Mouse (Mus musculus) megakaryocyte, embryonic 14.5 days (primary cell): ENCODE measurements around the gene Vmn2r92.
"Not testable (repeated sequence)": the region's sequence is repeated elsewhere in the genome, so short reads cannot be mapped to it uniquely, and the experiment has no call there.

Experiments used
- FLI1 ChIP-seq: IDR thresholded peaks from 2 replicates; pipeline ENCODE4 v1.6.1; 2012; ENCODE audit warnings: low read length, inconsistent platforms, mixed read lengths
- GATA1 ChIP-seq: IDR thresholded peaks from 3 replicates; pipeline ENCODE4 v1.6.1; 2012; ENCODE audit warnings: mixed read lengths, low read length, inconsistent platforms, borderline replicate concordance

GRCm38 (mm10) chr17:18151587-18151986, at the start of gene Vmn2r92:
- not testable (repeated sequence) for TF ChIP-seq GATA1, FLI1
